Mouse (Mus musculus): ENCODE measurements around the gene Palm. TPM values are rescaled to one million over a fixed set of nuclear protein-coding genes. Genes with fewer than 3 reads are reported as not detected.

Palm gene
- total RNA-seq, 2 experiments from 2014 or later: 70.3 to 77.3 TPM

- intact Hi-C loops (cut with DNase I): loop anchor here (10.0 kb wide), 1 partner anchor 295 kb away; the partner anchor contains the start of genes Cbarp and Midn
- no peak for DNase-seq (ENCODE audit: low spot score)
These were observed 56.7 kb downstream of the Palm start for GRCm38 (mm10) chr10:79849941-79850628.

- intact Hi-C loops (cut with DNase I): loop anchor here (10.0 kb wide), 1 partner anchor 293 kb away; the partner anchor contains the start of genes Cbarp and Midn
- DNase-seq (ENCODE audit: low spot score): no peak
These were observed 58.3 kb downstream of the Palm start for GRCm38 (mm10) chr10:79851653-79852052.

GRCm38 (mm10) chr10:79852107-79852789, 58.9 kb downstream of the Palm start:
- intact Hi-C loops (cut with DNase I): loop anchor here (10.0 kb wide), 1 partner anchor 293 kb away; the partner anchor contains the start of genes Cbarp and Midn
- peak; percentile 52 for DNase-seq (ENCODE audit: low spot score)

- no peak for DNase-seq (ENCODE audit: low spot score)
- intact Hi-C loops (cut with DNase I): loop anchor here (10.0 kb wide), 1 partner anchor 292 kb away; the partner anchor contains the start of genes Cbarp and Midn
These were observed 59.5 kb downstream of the Palm start for GRCm38 (mm10) chr10:79852827-79853226.

GRCm38 (mm10) chr10:79853392-79853791, 60.0 kb downstream of the Palm start:
- intact Hi-C loops (cut with DNase I): loop anchor here (10.0 kb wide), 1 partner anchor 291 kb away; the partner anchor contains the start of genes Cbarp and Midn
- peak; percentile 93 for DNase-seq (ENCODE audit: low spot score)

- peak; percentile 98 for DNase-seq (ENCODE audit: low spot score)
- intact Hi-C loops (cut with DNase I): loop anchor here (10.0 kb wide), 1 partner anchor 291 kb away; the partner anchor contains the start of genes Cbarp and Midn
These were observed 60.8 kb downstream of the Palm start, which contains the start of gene Ptbp1 for GRCm38 (mm10) chr10:79853860-79854795. Ptbp1 (plus strand) TSS chr10:79854427.

GRCm38 (mm10) chr10:79854801-79855541, 61.6 kb downstream of the Palm start:
- DNase-seq (ENCODE audit: low spot score): peak; percentile 52
- intact Hi-C loops (cut with DNase I): loop anchor here (10.0 kb wide), 1 partner anchor 290 kb away; the partner anchor contains the start of genes Cbarp and Midn

GRCm38 (mm10) chr10:79855558-79856184, 62.3 kb downstream of the Palm start:
- DNase-seq (ENCODE audit: low spot score): no peak
- intact Hi-C loops (cut with DNase I): loop anchor here (2.0 to 10.0 kb wide), 2 partner anchors 15 to 289 kb away; partner anchors contain the start of genes Cbarp and Midn

GRCm38 (mm10) chr10:79856280-79856679, 62.9 kb downstream of the Palm start:
- DNase-seq (ENCODE audit: low spot score): no peak
- intact Hi-C loops (cut with DNase I): loop anchor here (2.0 to 10.0 kb wide), 2 partner anchors 15 to 289 kb away; partner anchors contain the start of genes Cbarp and Midn

GRCm38 (mm10) chr10:79856704-79857451, 63.5 kb downstream of the Palm start:
- no peak for DNase-seq (ENCODE audit: low spot score)
- intact Hi-C loops (cut with DNase I): loop anchor here (2.0 to 10.0 kb wide), 2 partner anchors 16 to 288 kb away; partner anchors contain the start of genes Cbarp and Midn

- peak; percentile 68 for DNase-seq (ENCODE audit: low spot score)
- intact Hi-C loops (cut with DNase I): loop anchor here (2.0 to 10.0 kb wide), 2 partner anchors 17 to 287 kb away; partner anchors contain the start of genes Cbarp and Midn
These were observed 64.1 kb downstream of the Palm start for GRCm38 (mm10) chr10:79857452-79857811.

GRCm38 (mm10) chr10:79857894-79858293, 64.5 kb downstream of the Palm start:
- no peak for DNase-seq (ENCODE audit: low spot score)
- intact Hi-C loops (cut with DNase I): loop anchor here (2.0 to 10.0 kb wide), 2 partner anchors 17 to 287 kb away; partner anchors contain the start of genes Cbarp and Midn

- no peak for DNase-seq (ENCODE audit: low spot score)
- intact Hi-C loops (cut with DNase I): loop anchor here (10.0 kb wide), 1 partner anchor 286 kb away; the partner anchor contains the start of genes Cbarp and Midn
These were observed 65.2 kb downstream of the Palm start for GRCm38 (mm10) chr10:79858416-79859074.

GRCm38 (mm10) chr10:79859116-79859515, 65.7 kb downstream of the Palm start:
- intact Hi-C loops (cut with DNase I): loop anchor here (10.0 kb wide), 1 partner anchor 286 kb away; the partner anchor contains the start of genes Cbarp and Midn
- no peak for DNase-seq (ENCODE audit: low spot score)

- intact Hi-C loops (cut with DNase I): no loop called here
- DNase-seq (ENCODE audit: low spot score): no peak
These were observed 66.9 kb downstream of the Palm start for GRCm38 (mm10) chr10:79860079-79860911.

Data from heart, postnatal 25 days (tissue).